Mouse (Mus musculus): ENCODE results near the gene Scn4a. TPM values are rescaled to one million over a fixed set of nuclear protein-coding genes. Genes with fewer than 3 reads are reported as not detected.

Gene Scn4a
- polyA plus RNA-seq, 1 experiment from 2014 or later: not detected

- Histone ChIP-seq H3K4me3 (ENCODE audit: low read depth, low read length) (no peak overlapping the region), H3K4me1 (ENCODE audit: control insufficient read depth, insufficient read depth, low read length) (no peaks in the 10 kb centered on the region), H3K27me3 (ENCODE audit: control insufficient read depth, insufficient read depth, low read length) (no peaks in the 10 kb centered on the region), H3K9me3 (ENCODE audit: control insufficient read depth, low read length) (no peaks in the 10 kb centered on the region), H3K36me3 (ENCODE audit: control insufficient read depth, insufficient read depth, low read length) (no peaks in the 10 kb centered on the region), H3K27ac (ENCODE audit: low read depth, low read length) (no peak overlapping the region), H3K9ac (replicated peaks; ENCODE audit: low read depth, low read length) (no peak overlapping the region), H3K4me2 (ENCODE audit: low read depth, low read length) (no peak overlapping the region)
- ATAC-seq (ENCODE audit: low read depth): no peak
- 77% methylated on average over 6 of the region's 6 CpGs for WGBS
Measured at GRCm38 (mm10) chr11:106329128-106329527, 24.0 kb downstream of the Scn4a start.

GRCm38 (mm10) chr11:106328521-106328920 is 24.6 kb downstream of the Scn4a start:
- Histone ChIP-seq H3K27me3 (ENCODE audit: control insufficient read depth, insufficient read depth, low read length) (no peaks in the 10 kb centered on the region), H3K4me1 (ENCODE audit: control insufficient read depth, insufficient read depth, low read length) (no peaks in the 10 kb centered on the region), H3K27ac (ENCODE audit: low read depth, low read length) (no peak overlapping the region), H3K4me2 (ENCODE audit: low read depth, low read length) (no peak overlapping the region), H3K36me3 (ENCODE audit: control insufficient read depth, insufficient read depth, low read length) (no peaks in the 10 kb centered on the region), H3K9ac (replicated peaks; ENCODE audit: low read depth, low read length) (no peak overlapping the region), H3K9me3 (ENCODE audit: control insufficient read depth, low read length) (no peaks in the 10 kb centered on the region), H3K4me3 (ENCODE audit: low read depth, low read length) (no peak overlapping the region)
- ATAC-seq (ENCODE audit: low read depth): no peak
- 75% methylated on average over 5 of the region's 5 CpGs for WGBS

DNA sequence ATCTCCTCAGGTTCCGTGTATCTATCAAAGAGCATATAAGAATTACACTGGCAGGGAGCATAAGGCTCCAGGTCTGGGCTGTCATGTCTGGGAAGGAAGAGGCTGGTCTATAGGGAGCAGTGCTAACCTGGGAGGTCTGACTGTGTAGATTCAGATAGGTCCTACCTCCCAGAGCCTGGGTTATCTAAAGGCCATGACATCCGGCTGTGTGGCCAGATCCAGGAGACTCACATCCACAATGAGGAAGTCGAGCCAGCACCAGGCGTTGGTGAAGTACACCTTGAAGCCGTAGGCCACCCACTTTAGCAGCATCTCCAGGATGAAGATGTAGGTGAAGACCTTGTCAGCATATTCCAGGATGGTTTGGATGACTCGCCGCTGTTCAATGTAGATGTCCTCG is 26.6 kb downstream of the Scn4a start:
- Histone ChIP-seq H3K4me2 (ENCODE audit: low read depth, low read length) (no peak overlapping the region), H3K9me3 (ENCODE audit: control insufficient read depth, low read length) (no peaks in the 10 kb centered on the region), H3K4me1 (ENCODE audit: control insufficient read depth, insufficient read depth, low read length) (no peaks in the 10 kb centered on the region), H3K27ac (ENCODE audit: low read depth, low read length) (no peak overlapping the region), H3K9ac (replicated peaks; ENCODE audit: low read depth, low read length) (no peak overlapping the region), H3K27me3 (ENCODE audit: control insufficient read depth, insufficient read depth, low read length) (no peaks in the 10 kb centered on the region), H3K36me3 (ENCODE audit: control insufficient read depth, insufficient read depth, low read length) (no peaks in the 10 kb centered on the region), H3K4me3 (ENCODE audit: low read depth, low read length) (no peak overlapping the region)
- WGBS: 89% methylated on average over 8 of the region's 8 CpGs
- no peak for ATAC-seq (ENCODE audit: low read depth)

DNA sequence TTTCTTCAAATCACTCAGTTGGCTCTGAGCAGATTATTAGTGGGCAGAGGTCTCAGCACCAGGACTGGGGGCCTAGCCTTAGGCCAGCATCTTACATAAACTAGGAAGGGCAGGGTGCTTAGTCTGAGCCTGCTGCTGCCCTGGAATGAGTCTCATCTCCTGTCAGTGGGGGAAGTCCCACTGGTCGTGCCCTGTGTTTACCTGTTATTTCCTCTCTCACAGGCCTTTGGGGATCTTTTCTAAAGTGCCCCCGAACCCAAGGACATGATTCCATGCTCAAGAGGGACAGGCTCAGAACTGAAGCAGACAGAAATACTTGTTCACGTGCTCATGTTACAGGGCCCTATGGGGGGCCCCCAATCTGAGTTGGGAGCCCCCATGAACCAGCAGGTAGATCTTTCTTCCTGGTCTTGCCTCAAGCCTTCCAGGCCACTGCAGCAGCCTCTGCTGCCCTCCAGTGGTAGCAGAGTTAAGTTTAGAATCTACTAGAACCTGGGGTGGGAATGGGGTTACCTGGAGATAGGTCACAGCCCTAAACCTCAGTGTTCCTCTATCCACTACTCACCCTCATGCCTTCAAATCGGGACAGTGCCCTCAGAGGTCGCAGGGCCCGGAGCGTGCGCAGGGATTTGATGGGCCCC is 27.4 kb downstream of the Scn4a start:
- WGBS: 72% methylated on average over 8 of the region's 8 CpGs
- Histone ChIP-seq H3K9me3 (ENCODE audit: control insufficient read depth, low read length) (no peaks in the 10 kb centered on the region), H3K27ac (ENCODE audit: low read depth, low read length) (no peak overlapping the region), H3K4me3 (ENCODE audit: low read depth, low read length) (no peak overlapping the region), H3K9ac (replicated peaks; ENCODE audit: low read depth, low read length) (no peak overlapping the region), H3K4me2 (ENCODE audit: low read depth, low read length) (no peak overlapping the region), H3K4me1 (ENCODE audit: control insufficient read depth, insufficient read depth, low read length) (no peaks in the 10 kb centered on the region), H3K27me3 (ENCODE audit: control insufficient read depth, insufficient read depth, low read length) (no peaks in the 10 kb centered on the region), H3K36me3 (ENCODE audit: control insufficient read depth, insufficient read depth, low read length) (no peaks in the 10 kb centered on the region)
- no peak for ATAC-seq (ENCODE audit: low read depth)

GRCm38 (mm10) chr11:106324858-106325257 is 28.2 kb downstream of the Scn4a start:
- Histone ChIP-seq H3K4me1 (ENCODE audit: control insufficient read depth, insufficient read depth, low read length) (no peaks in the 10 kb centered on the region), H3K27ac (ENCODE audit: low read depth, low read length) (no peak overlapping the region), H3K4me2 (ENCODE audit: low read depth, low read length) (no peak overlapping the region), H3K36me3 (ENCODE audit: control insufficient read depth, insufficient read depth, low read length) (no peaks in the 10 kb centered on the region), H3K4me3 (ENCODE audit: low read depth, low read length) (no peak overlapping the region), H3K9me3 (ENCODE audit: control insufficient read depth, low read length) (no peaks in the 10 kb centered on the region), H3K27me3 (ENCODE audit: control insufficient read depth, insufficient read depth, low read length) (no peaks in the 10 kb centered on the region), H3K9ac (replicated peaks; ENCODE audit: low read depth, low read length) (no peak overlapping the region)
- ATAC-seq (ENCODE audit: low read depth): no peak
- 92% methylated on average over 5 of the region's 5 CpGs for WGBS

DNA sequence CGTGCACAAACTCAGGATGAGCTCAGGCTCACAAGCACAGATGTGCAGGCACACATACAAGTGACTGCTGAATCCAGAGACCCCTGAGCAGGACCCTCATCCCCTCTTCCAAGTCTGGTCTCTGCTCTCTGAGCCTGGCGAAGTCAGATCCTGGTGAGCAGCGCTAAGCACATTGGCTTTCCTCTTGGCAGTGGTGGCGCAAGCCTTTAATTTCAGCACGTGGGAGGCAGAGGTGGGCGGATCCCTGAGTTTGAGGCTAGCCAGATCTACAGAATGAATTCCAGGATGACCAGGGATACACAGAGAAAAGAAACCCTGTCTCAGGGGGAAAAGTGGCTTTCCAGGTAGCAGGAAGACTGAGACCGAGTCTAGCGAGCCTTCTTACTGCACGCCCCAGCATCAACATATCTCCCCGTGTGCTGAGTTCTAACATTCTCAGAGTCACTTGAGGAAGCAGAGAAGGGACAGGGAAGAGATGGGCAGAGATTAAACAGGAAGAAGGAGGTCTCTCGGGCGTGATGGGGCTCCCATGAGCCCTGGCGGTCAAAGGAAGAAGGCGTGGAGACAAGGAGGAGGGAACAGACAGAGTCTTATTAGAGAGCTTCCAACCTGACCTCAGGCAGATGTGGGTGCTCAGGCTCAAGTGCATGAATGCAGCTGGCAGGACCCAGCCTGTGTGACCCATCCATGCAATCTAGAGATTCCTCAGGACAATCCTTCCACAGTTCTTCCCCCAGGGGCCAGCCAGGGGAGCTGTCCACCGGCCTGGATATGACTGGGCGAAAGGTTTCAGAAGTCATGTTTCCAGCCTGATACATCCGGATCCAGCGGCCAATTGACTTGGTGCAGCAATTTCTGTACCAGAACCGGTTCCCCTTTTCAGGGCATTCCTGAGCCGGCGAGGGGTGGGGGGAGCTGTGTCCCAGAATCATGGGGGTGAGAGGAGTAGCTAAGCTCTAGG is 34.4 kb downstream of the Scn4a start:
- Histone ChIP-seq H3K4me3 (ENCODE audit: low read depth, low read length) (no peak overlapping the region), H3K27ac (ENCODE audit: low read depth, low read length) (no peak overlapping the region), H3K4me1 (ENCODE audit: control insufficient read depth, insufficient read depth, low read length) (no peaks in the 10 kb centered on the region), H3K4me2 (ENCODE audit: low read depth, low read length) (no peak overlapping the region), H3K9me3 (ENCODE audit: control insufficient read depth, low read length) (no peaks in the 10 kb centered on the region), H3K36me3 (ENCODE audit: control insufficient read depth, insufficient read depth, low read length) (no peaks in the 10 kb centered on the region), H3K9ac (replicated peaks; ENCODE audit: low read depth, low read length) (no peak overlapping the region), H3K27me3 (ENCODE audit: control insufficient read depth, insufficient read depth, low read length) (no peaks in the 10 kb centered on the region)
- ATAC-seq (ENCODE audit: low read depth): no peak
- 76% methylated on average over 21 of the region's 21 CpGs for WGBS

GRCm38 (mm10) chr11:106317801-106318200 is 35.3 kb downstream of the Scn4a start:
- no peaks in the 10 kb centered on the region for H3K36me3 ChIP-seq (ENCODE audit: control insufficient read depth, insufficient read depth, low read length)
- WGBS: 91% methylated on average over 7 of the region's 7 CpGs
- no peak overlapping the region for H3K27ac ChIP-seq (ENCODE audit: low read depth, low read length)
- no peaks in the 10 kb centered on the region for H3K4me1 ChIP-seq (ENCODE audit: control insufficient read depth, insufficient read depth, low read length)
- no peak for ATAC-seq (ENCODE audit: low read depth)
- no peak overlapping the region for H3K9ac ChIP-seq (replicated peaks; ENCODE audit: low read depth, low read length)
- no peaks in the 10 kb centered on the region for H3K9me3 ChIP-seq (ENCODE audit: control insufficient read depth, low read length)
- H3K27me3 ChIP-seq (ENCODE audit: control insufficient read depth, insufficient read depth, low read length): no peaks in the 10 kb centered on the region
- H3K4me2 ChIP-seq (ENCODE audit: low read depth, low read length): no peak overlapping the region
- no peak overlapping the region for H3K4me3 ChIP-seq (ENCODE audit: low read depth, low read length)

GRCm38 (mm10) chr11:106316416-106316815 is 36.7 kb downstream of the Scn4a start:
- Histone ChIP-seq H3K36me3 (ENCODE audit: control insufficient read depth, insufficient read depth, low read length) (no peaks in the 10 kb centered on the region), H3K4me1 (ENCODE audit: control insufficient read depth, insufficient read depth, low read length) (no peaks in the 10 kb centered on the region), H3K4me3 (ENCODE audit: low read depth, low read length) (no peak overlapping the region), H3K4me2 (ENCODE audit: low read depth, low read length) (no peak overlapping the region), H3K9ac (replicated peaks; ENCODE audit: low read depth, low read length) (no peak overlapping the region), H3K27ac (ENCODE audit: low read depth, low read length) (no peak overlapping the region), H3K9me3 (ENCODE audit: control insufficient read depth, low read length) (no peaks in the 10 kb centered on the region), H3K27me3 (ENCODE audit: control insufficient read depth, insufficient read depth, low read length) (no peaks in the 10 kb centered on the region)
- WGBS: 82% methylated on average over 1 of the region's 1 CpGs
- no peak for ATAC-seq (ENCODE audit: low read depth)

DNA sequence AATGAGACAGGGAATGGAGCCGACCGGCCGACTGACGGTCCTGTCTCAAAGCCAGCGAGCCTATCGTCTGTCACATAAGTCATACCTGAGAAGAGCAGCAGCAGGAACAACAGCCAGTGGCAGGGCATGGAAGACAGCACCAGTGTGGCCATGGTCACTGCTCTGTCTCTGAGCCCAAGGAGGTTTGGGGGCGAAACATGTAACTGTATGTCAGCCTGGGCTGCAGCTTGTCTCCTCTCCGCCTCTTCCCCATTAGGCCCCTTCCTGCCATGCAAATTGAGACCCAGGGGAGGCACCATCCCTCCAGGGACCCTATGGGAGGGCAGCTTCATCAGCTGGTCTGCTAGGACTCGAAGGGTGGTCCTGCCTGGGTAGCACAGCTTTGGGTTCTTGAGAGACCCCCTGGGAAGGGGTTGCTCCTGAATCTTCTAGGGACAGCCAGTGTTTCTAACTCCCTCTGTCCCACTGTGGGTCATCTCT is 38.7 kb downstream of the Scn4a start, which contains the start of gene Cd79b:
Gene Cd79b (minus strand): TSS at position 430 of the 480 bp plus-strand sequence.
- H3K27me3 ChIP-seq (ENCODE audit: control insufficient read depth, insufficient read depth, low read length): no peaks in the 10 kb centered on the region
- WGBS: 78% methylated on average over 9 of the region's 9 CpGs
- no peak within 1 kb of the TSS for H3K4me3 ChIP-seq (ENCODE audit: low read depth, low read length)
- H3K9ac ChIP-seq (replicated peaks; ENCODE audit: low read depth, low read length): no peak within 1 kb of the TSS
- no peak within 1 kb of the TSS for H3K27ac ChIP-seq (ENCODE audit: low read depth, low read length)
- no peaks in the 10 kb centered on the region for H3K4me1 ChIP-seq (ENCODE audit: control insufficient read depth, insufficient read depth, low read length)
- no peak for ATAC-seq (ENCODE audit: low read depth)
- H3K36me3 ChIP-seq (ENCODE audit: control insufficient read depth, insufficient read depth, low read length): no peaks in the 10 kb centered on the region
- H3K4me2 ChIP-seq (ENCODE audit: low read depth, low read length): no peak within 1 kb of the TSS
- no peaks in the 10 kb centered on the region for H3K9me3 ChIP-seq (ENCODE audit: control insufficient read depth, low read length)

Measured in neural tube, embryonic 14.5 days (tissue).